Mouse (Mus musculus): Measurements from ENCODE around the gene Ltbp4.
A peak's percentile ranks its signal among the peaks of the same experiment; 100 is the strongest.

Gene Ltbp4

GRCm38 (mm10) chr7:27300351-27300750 is 37.1 kb downstream of the Ltbp4 start:
- no peak for DNase-seq (ENCODE audit: low spot score in 2 of 2)

GRCm38 (mm10) chr7:27298816-27299215 is 38.7 kb downstream of the Ltbp4 start:
- DNase-seq (ENCODE audit: low spot score in 2 of 2) = no peak

- no peak for DNase-seq (ENCODE audit: low spot score in 2 of 2)
These were observed 39.4 kb downstream of the Ltbp4 start for GRCm38 (mm10) chr7:27298033-27298610.

GRCm38 (mm10) chr7:27296518-27296917 is 41.0 kb downstream of the Ltbp4 start:
- DNase-seq (ENCODE audit: low spot score in 2 of 2) = no peak

- peak in 1 of 2 experiments; percentile 48 for DNase-seq (ENCODE audit: low spot score in 2 of 2)
These were observed 41.5 kb downstream of the Ltbp4 start for GRCm38 (mm10) chr7:27295956-27296355.

- peak in 1 of 2 experiments; percentile 68 for DNase-seq (ENCODE audit: low spot score in 2 of 2)
These were observed 45.6 kb downstream of the Ltbp4 start for GRCm38 (mm10) chr7:27291795-27292466.

- no peak for DNase-seq (ENCODE audit: low spot score in 2 of 2)
These were observed 46.9 kb downstream of the Ltbp4 start for GRCm38 (mm10) chr7:27290555-27290954.

- DNase-seq (ENCODE audit: low spot score in 2 of 2) = no peak
These were observed 48.8 kb downstream of the Ltbp4 start for GRCm38 (mm10) chr7:27288732-27289131.

GRCm38 (mm10) chr7:27285698-27286066 is 51.8 kb downstream of the Ltbp4 start:
- no peak for DNase-seq (ENCODE audit: low spot score in 2 of 2)

GRCm38 (mm10) chr7:27284865-27285697 is 52.4 kb downstream of the Ltbp4 start:
- peak in 1 of 2 experiments; percentile 45 for DNase-seq (ENCODE audit: low spot score in 2 of 2)

- DNase-seq (ENCODE audit: low spot score in 2 of 2) = no peak
These were observed 55.3 kb downstream of the Ltbp4 start for GRCm38 (mm10) chr7:27282225-27282624.

- no peak for DNase-seq (ENCODE audit: low spot score in 2 of 2)
These were observed 55.8 kb downstream of the Ltbp4 start for GRCm38 (mm10) chr7:27281717-27282116.

- DNase-seq (ENCODE audit: low spot score in 2 of 2) = no peak
These were observed 60.3 kb downstream of the Ltbp4 start for GRCm38 (mm10) chr7:27277191-27277590.

- DNase-seq (ENCODE audit: low spot score in 2 of 2) = no peak
These were observed 61.5 kb downstream of the Ltbp4 start for GRCm38 (mm10) chr7:27276021-27276420.

- no peak for DNase-seq (ENCODE audit: low spot score in 2 of 2)
These were observed 62.6 kb downstream of the Ltbp4 start for GRCm38 (mm10) chr7:27274916-27275315.

- no peak for DNase-seq (ENCODE audit: low spot score in 2 of 2)
These were observed 63.6 kb downstream of the Ltbp4 start for GRCm38 (mm10) chr7:27273739-27274351.

- no peak for DNase-seq (ENCODE audit: low spot score in 2 of 2)
These were observed 66.1 kb downstream of the Ltbp4 start for GRCm38 (mm10) chr7:27271423-27271822.

GRCm38 (mm10) chr7:27266515-27267128 is 70.9 kb downstream of the Ltbp4 start:
- no peak for DNase-seq (ENCODE audit: low spot score in 2 of 2)

- no peak for DNase-seq (ENCODE audit: low spot score in 2 of 2)
These were observed 72.7 kb downstream of the Ltbp4 start for GRCm38 (mm10) chr7:27264761-27265160.

GRCm38 (mm10) chr7:27261888-27262287 is 75.6 kb downstream of the Ltbp4 start:
- DNase-seq (ENCODE audit: low spot score in 2 of 2) = no peak

GRCm38 (mm10) chr7:27260856-27261255 is 76.6 kb downstream of the Ltbp4 start:
- DNase-seq (ENCODE audit: low spot score in 2 of 2) = no peak

- no peak for DNase-seq (ENCODE audit: low spot score in 2 of 2)
These were observed 77.7 kb downstream of the Ltbp4 start for GRCm38 (mm10) chr7:27259771-27260170.
